30 mouse cellular contexts compared by ENCODE assay signal in genomic region chr2:4995646-4996045, GRCm38 (mm10). TPM values are rescaled to one million over a fixed set of nuclear protein-coding genes. Genes with fewer than 3 reads are reported as not detected.
A peak's percentile ranks its signal among the peaks of the same experiment; 100 is the strongest.
DNase-seq lines count a peak whose midpoint lies in the region; ATAC-seq and TF ChIP-seq lines count a peak whose summit lies in the region.
"Had no signal": no experiment of that assay in that cellular context is flagged by ENCODE, and none has a peak within 500 bp of the region (broad histone marks: within the 10 kb centered on the region; RNA-seq: fewer than 3 reads in every experiment).

No protein-coding gene starts in this region.

- H3K9me3 ChIP-seq in liver, embryonic 16.5 days (replicated peaks; ENCODE audit: control insufficient read depth, low read length): no peaks in the 10 kb centered on the region
- H3K9me3 ChIP-seq in liver, postnatal 0 days (ENCODE audit: low read length): no peaks in the 10 kb centered on the region
- H3K9me3 ChIP-seq: embryonic facial prominence, embryonic 12.5 days; embryonic facial prominence, embryonic 15.5 days; G1E; heart, embryonic 12.5 days; heart, embryonic 15.5 days; hindbrain, embryonic 10.5 days; hindbrain, embryonic 13.5 days had no signal

- H3K4me3 ChIP-seq in liver, embryonic 16.5 days (ENCODE audit: low read depth, low read length): no peak overlapping the region
- H3K4me3 ChIP-seq in liver, postnatal 0 days (ENCODE audit: low read depth, low read length): no peak overlapping the region
- H3K4me3 ChIP-seq: embryonic facial prominence, embryonic 12.5 days; embryonic facial prominence, embryonic 15.5 days; gastrocnemius, adult 2 months; heart, embryonic 12.5 days; heart, embryonic 15.5 days; hindbrain, embryonic 10.5 days; hindbrain, embryonic 13.5 days had no signal

- no peaks in the 10 kb centered on the region for H3K4me1 ChIP-seq in liver, embryonic 16.5 days (ENCODE audit: control insufficient read depth, low read depth, low read length)
- peaks cover 6% of the 10 kb centered on the region; the same call in 1 of the 2 replicates for H3K4me1 ChIP-seq in liver, postnatal 0 days (ENCODE audit: insufficient read depth)
- H3K4me1 ChIP-seq: embryonic facial prominence, embryonic 12.5 days; embryonic facial prominence, embryonic 15.5 days; heart, embryonic 12.5 days; heart, embryonic 15.5 days; hindbrain, embryonic 10.5 days; hindbrain, embryonic 13.5 days had no signal

- WGBS in liver, embryonic 16.5 days (ENCODE audit: insufficient replicate concordance): 82% methylated on average over 11 of the region's 11 CpGs
- WGBS in liver, postnatal 0 days (ENCODE audit: insufficient replicate concordance): 76% methylated on average over 11 of the region's 11 CpGs

- peak; percentile 36 for DNase-seq in kidney, adult 9 months
- DNase-seq in kidney, adult 8-10 months: no peak
- DNase-seq in liver: no peak
- peak; percentile 33 for DNase-seq in lung, postnatal 36 days
- DNase-seq in lung, postnatal 10 days: no peak
- DNase-seq in liver, postnatal 0 days: no peak
- DNase-seq: adrenal gland, adult 2 months; adrenal gland, postnatal 14 days; B cell, adult 2 months; cerebellum, adult 11 months; cerebellum, adult 2 months; cerebellum, adult 9-11 months; cerebellum, postnatal 25 days; forebrain, postnatal 0 days; gastrocnemius, adult 2 months; gastrocnemius, postnatal 25 days; heart, adult 18-20 months; heart, postnatal 10 days; heart, postnatal 36 days had no signal

- TF ChIP-seq CTCF in liver, postnatal 0 days (IDR thresholded peaks at IDR 0.05; ENCODE audit: low read depth): no peak

- ATAC-seq in liver, embryonic 16.5 days (ENCODE audit: low read depth): peak; percentile 36
- ATAC-seq in liver, postnatal 0 days: peak; percentile 8; the same call in 1 of the 2 replicates
- ATAC-seq: forebrain, embryonic 14.5 days; forebrain, postnatal 0 days; Patski had no signal

- no peak overlapping the region; the same call in 1 of the 2 replicates for H3K4me2 ChIP-seq in liver, embryonic 16.5 days (ENCODE audit: low read depth, low read length)
- H3K4me2 ChIP-seq in liver, postnatal 0 days (ENCODE audit: low read depth, low read length): no peak overlapping the region
- H3K4me2 ChIP-seq: embryonic facial prominence, embryonic 12.5 days; embryonic facial prominence, embryonic 15.5 days; heart, embryonic 12.5 days; heart, embryonic 15.5 days; hindbrain, embryonic 13.5 days had no signal

- peaks cover 72% of the 10 kb centered on the region for H3K36me3 ChIP-seq in liver, embryonic 16.5 days (ENCODE audit: control insufficient read depth, insufficient read depth)
- peaks cover 55% of the 10 kb centered on the region for H3K36me3 ChIP-seq in liver, postnatal 0 days (replicated peaks; ENCODE audit: insufficient read depth, low read length)

- no peak for TF ChIP-seq EP300 in liver, postnatal 0 days (IDR thresholded peaks at IDR 0.05; ENCODE audit: low read depth)

- peak overlapping the region; percentile 48; the same call in 1 of the 2 replicates for H3K27ac ChIP-seq in liver, embryonic 16.5 days (ENCODE audit: low read length)
- peak overlapping the region; percentile 46; the same call in 1 of the 2 replicates for H3K27ac ChIP-seq in liver, postnatal 0 days (ENCODE audit: low read depth)
- H3K27ac ChIP-seq: embryonic facial prominence, embryonic 12.5 days; embryonic facial prominence, embryonic 15.5 days; gastrocnemius, adult 2 months; heart, embryonic 15.5 days; hindbrain, embryonic 10.5 days; hindbrain, embryonic 13.5 days had no signal

- H3K9ac ChIP-seq in liver, embryonic 16.5 days (ENCODE audit: low read depth, low read length): no peak overlapping the region
- H3K9ac ChIP-seq in liver, postnatal 0 days (replicated peaks): no peak overlapping the region
- H3K9ac ChIP-seq: embryonic facial prominence, embryonic 12.5 days; embryonic facial prominence, embryonic 15.5 days; forebrain, postnatal 0 days; heart, embryonic 12.5 days; heart, embryonic 15.5 days; hindbrain, embryonic 13.5 days had no signal

- H3K27me3 ChIP-seq in liver, embryonic 16.5 days (ENCODE audit: control insufficient read depth, insufficient read depth, low read depth, low read length): no peaks in the 10 kb centered on the region
- H3K27me3 ChIP-seq in liver, postnatal 0 days (ENCODE audit: insufficient read depth, low read length): no peaks in the 10 kb centered on the region
- H3K27me3 ChIP-seq: CH12.LX; embryonic facial prominence, embryonic 12.5 days; embryonic facial prominence, embryonic 15.5 days; heart, embryonic 12.5 days; heart, embryonic 15.5 days; hindbrain, embryonic 13.5 days; Patski had no signal

RNA-seq across cellular contexts. Expression of gene Mcm10, which starts 16.9 kb away (rescaled TPM):
- polyA plus RNA-seq in liver, embryonic 16.5 days (2015; fragmentation: Nextera tagmentation; extraction: Ambion mirVana): 29.8 and 30.3 TPM in 2 replicates
- 10.5 and 12.2 TPM in 2 replicates for polyA plus RNA-seq in liver, postnatal 0 days (2015; fragmentation: Nextera tagmentation; extraction: Ambion mirVana)

RNA-seq across cellular contexts. Expression of gene Ucma, which starts 19.7 kb away (rescaled TPM):
- polyA plus RNA-seq in liver, embryonic 16.5 days (2015; fragmentation: Nextera tagmentation; extraction: Ambion mirVana): not detected in 2 replicates
- polyA plus RNA-seq in liver, postnatal 0 days (2015; fragmentation: Nextera tagmentation; extraction: Ambion mirVana): not detected in 2 replicates
- polyA plus RNA-seq: adrenal gland, adult 2 months; embryonic facial prominence, embryonic 12.5 days; G1E; heart, embryonic 12.5 days; hindbrain, embryonic 10.5 days; Patski had no signal

Comparison
In these comparisons a context has a peak if more than half of its experiments do, and no peak if none do; other contexts are left out.
1. DNase-seq: peak in kidney, adult 9 months (single experiment) and lung, postnatal 36 days (single experiment); none in kidney, adult 8-10 months (0 of 2), liver (single experiment), lung, postnatal 10 days (single experiment) and liver, postnatal 0 days (single experiment).